8 mouse cellular contexts compared by ENCODE assay signal in genomic region chr7:62209117-62209700, GRCm38 (mm10).
DNase-seq lines count a peak whose midpoint lies in the region; ATAC-seq lines count a peak whose summit lies in the region.

No protein-coding gene starts in this region.

- no peaks in the 10 kb centered on the region for H3K36me3 ChIP-seq in lung, embryonic 16.5 days (ENCODE audit: control insufficient read depth, insufficient read depth, low read length)
- no peaks in the 10 kb centered on the region for H3K36me3 ChIP-seq in neural tube, embryonic 12.5 days

- no peak overlapping the region for H3K27ac ChIP-seq in lung, embryonic 16.5 days (ENCODE audit: low read length)
- H3K27ac ChIP-seq in neural tube, embryonic 12.5 days, result no peak overlapping the region

- 24% methylated on average over 12 of the region's 12 CpGs for WGBS in lung, embryonic 16.5 days
- WGBS in neural tube, embryonic 12.5 days, result 32% methylated on average over 12 of the region's 12 CpGs

- peak overlapping the region; percentile 62 for H3K9ac ChIP-seq in lung, embryonic 16.5 days (ENCODE audit: low read length)
- no peak overlapping the region for H3K9ac ChIP-seq in neural tube, embryonic 12.5 days

- peak overlapping the region; percentile 53 for H3K4me3 ChIP-seq in lung, embryonic 16.5 days (ENCODE audit: low read length)
- peak overlapping the region; percentile 34 for H3K4me3 ChIP-seq in neural tube, embryonic 12.5 days

- H3K4me2 ChIP-seq in lung, embryonic 16.5 days (ENCODE audit: low read depth, low read length), result peak overlapping the region; percentile 44
- H3K4me2 ChIP-seq in neural tube, embryonic 12.5 days (replicated peaks), result peak overlapping the region; percentile 33; the same call in 1 of the 2 replicates

- no peaks in the 10 kb centered on the region for H3K4me1 ChIP-seq in lung, embryonic 16.5 days (replicated peaks; ENCODE audit: control insufficient read depth, insufficient read depth, low read length)
- no peaks in the 10 kb centered on the region for H3K4me1 ChIP-seq in neural tube, embryonic 12.5 days

- ATAC-seq in lung, embryonic 16.5 days (ENCODE audit: low read depth), result peak; percentile 87; the same call in 1 of the 2 replicates
- ATAC-seq in common myeloid progenitor, adult 5-6 weeks (replicated peaks; ENCODE audit: low read depth, poor library complexity, severe bottlenecking), result 0 out of 2 replicates have a peak, but pooled peaks have one; percentile 29
- peak; percentile 82 for ATAC-seq in neural tube, embryonic 12.5 days (ENCODE audit: low FRiP score, low read depth)
- ATAC-seq in granulocyte monocyte progenitor cell, adult 5-6 weeks (replicated peaks; ENCODE audit: poor library complexity, severe bottlenecking), result no peak

- no peaks in the 10 kb centered on the region for H3K9me3 ChIP-seq in lung, embryonic 16.5 days (ENCODE audit: control insufficient read depth, low read length)
- no peaks in the 10 kb centered on the region for H3K9me3 ChIP-seq in neural tube, embryonic 12.5 days

- no peaks in the 10 kb centered on the region for H3K27me3 ChIP-seq in lung, embryonic 16.5 days (ENCODE audit: control insufficient read depth, insufficient read depth, low read depth, low read length)
- H3K27me3 ChIP-seq in neural tube, embryonic 12.5 days (replicated peaks), result no peaks in the 10 kb centered on the region

- DNase-seq in lung, postnatal 14 days, result no peak
- peak; percentile 13 for DNase-seq in heart, postnatal 4 days
- DNase-seq in left cerebral cortex, adult 8-10 months (ENCODE audit: low spot score in 2 of 2), result peak; percentile 17 to 30
- no peak for DNase-seq in spleen, adult 12 weeks (ENCODE audit: low spot score)

Comparison
In these comparisons a context has a peak if more than half of its experiments do, and no peak if none do; other contexts are left out.
1. DNase-seq: peak in heart, postnatal 4 days (single experiment) and left cerebral cortex, adult 8-10 months (2 of 2); none in lung, postnatal 14 days (single experiment) and spleen, adult 12 weeks (single experiment).